Mouse (Mus musculus): ENCODE results near the gene Prl4a1.

- TF ChIP-seq MYOD1 (IDR thresholded peaks at IDR 0.05; ENCODE audit: control insufficient read depth, insufficient read length, low read depth) (no peak), CTCF (IDR thresholded peaks at IDR 0.05; ENCODE audit: control insufficient read depth, insufficient read depth, insufficient read length) (no peak), MYOG (IDR thresholded peaks at IDR 0.05; ENCODE audit: control insufficient read depth, extremely low read depth, insufficient read length) (no peak), MAX (IDR thresholded peaks at IDR 0.05) (no peak), USF1 (IDR thresholded peaks at IDR 0.05; ENCODE audit: low read depth) (no peak), CEBPB (IDR thresholded peaks at IDR 0.05; ENCODE audit: low read depth) (no peak)
Observed at GRCm38 (mm10) chr13:28015912-28016311, at the start of gene Prl4a1.

Measured in C2C12 (cell line).